Mouse (Mus musculus) heart, embryonic 10.5 days (tissue): ENCODE data around the gene U90926. TPM values are rescaled to one million over a fixed set of nuclear protein-coding genes. Genes with fewer than 3 reads are reported as not detected.

Source experiments
- DNase-seq: peaks from one replicate; pipeline ENCODE4 v3.0.0-alpha.2; 2017; ENCODE audit warnings: low spot score
- H3K27ac ChIP-seq: fragments of 300-500 bp; sonication (generic); 2 replicates; pipeline ENCODE4 v1.5.1; 2016; ENCODE audit warnings: mild to moderate bottlenecking
- H3K27me3 ChIP-seq: fragments of 300-500 bp; sonication (generic); 2 replicates; pipeline ENCODE4 v1.6.1; 2016; ENCODE audit warnings: mild to moderate bottlenecking; ENCODE audit not compliant: poor library complexity, insufficient read depth, severe bottlenecking
- H3K36me3 ChIP-seq: fragments of 300-500 bp; sonication (generic); 2 replicates; pipeline ENCODE4 v1.6.1; 2016; ENCODE audit warnings: mild to moderate bottlenecking, moderate library complexity
- H3K4me1 ChIP-seq: fragments of 300-500 bp; sonication (generic); 2 replicates; pipeline ENCODE4 v1.6.1; 2016; ENCODE audit warnings: mild to moderate bottlenecking
- H3K4me3 ChIP-seq: fragments of 300-500 bp; sonication (generic); 2 replicates; pipeline ENCODE4 v1.5.1; 2016; ENCODE audit warnings: mild to moderate bottlenecking, moderate library complexity
- H3K9me3 ChIP-seq: fragments of 300-500 bp; sonication (generic); 2 replicates; pipeline ENCODE4 v1.6.1; 2016; ENCODE audit warnings: mild to moderate bottlenecking, moderate library complexity
- WGBS: fragments of 180-500 bp; shearing (Covaris S2); methylation state at CpG from one replicate; pipeline ENCODE4 v1.1.7; 2016; 5-methylcytosine and 5-hydroxymethylcytosine counted together
- polyA plus RNA-seq: library from polyadenylated mRNA; unstranded; fragments of >200 nt; fragmentation: Nextera tagmentation; extraction: Ambion mirVana; gene quantifications from 2 replicates; pipeline ENCODE4 v1.2.1, GENCODE M21; 2016

U90926 gene
- polyA plus RNA-seq, 1 experiment from 2014 or later: not detected

- 0 out of 2 replicates have a peak, but pooled peaks cover 13% of the 10 kb centered on the region for H3K4me1 ChIP-seq
- 40% methylated on average over 5 of the region's 5 CpGs for WGBS
- DNase-seq: no peak
- H3K4me3 ChIP-seq: no peak overlapping the region
- no peak overlapping the region; the same call in 1 of the 2 replicates for H3K27ac ChIP-seq
- H3K36me3 ChIP-seq: no peaks in the 10 kb centered on the region
- no peaks in the 10 kb centered on the region for H3K9me3 ChIP-seq
- H3K27me3 ChIP-seq: no peaks in the 10 kb centered on the region
Observed at GRCm38 (mm10) chr5:92234939-92235557, 19.8 kb upstream of the U90926 start.

GRCm38 (mm10) chr5:92233366-92233765 lies 18.2 kb upstream of the U90926 start:
- no peak overlapping the region for H3K27ac ChIP-seq
- peak; percentile 56 for DNase-seq
- no peaks in the 10 kb centered on the region for H3K36me3 ChIP-seq
- WGBS: 75% methylated on average over 4 of the region's 4 CpGs
- 0 out of 2 replicates have a peak, but pooled peaks cover 7% of the 10 kb centered on the region for H3K4me1 ChIP-seq
- no peak overlapping the region for H3K4me3 ChIP-seq
- no peaks in the 10 kb centered on the region for H3K27me3 ChIP-seq
- no peaks in the 10 kb centered on the region for H3K9me3 ChIP-seq

- DNase-seq: no peak
- H3K4me1 ChIP-seq: 0 out of 2 replicates have a peak, but pooled peaks cover 7% of the 10 kb centered on the region
- H3K9me3 ChIP-seq: no peaks in the 10 kb centered on the region
- H3K27me3 ChIP-seq: no peaks in the 10 kb centered on the region
- 78% methylated on average over 10 of the region's 10 CpGs for WGBS
- H3K27ac ChIP-seq: no peak overlapping the region
- no peaks in the 10 kb centered on the region for H3K36me3 ChIP-seq
- H3K4me3 ChIP-seq: no peak overlapping the region
Observed at GRCm38 (mm10) chr5:92231836-92232235, 16.6 kb upstream of the U90926 start.

- Histone ChIP-seq H3K9me3 (no peaks in the 10 kb centered on the region), H3K36me3 (no peaks in the 10 kb centered on the region), H3K27ac (no peak overlapping the region), H3K27me3 (no peaks in the 10 kb centered on the region), H3K4me1 (0 out of 2 replicates have a peak, but pooled peaks cover 2% of the 10 kb centered on the region), H3K4me3 (no peak overlapping the region)
- no peak for DNase-seq
- 78% methylated on average over 11 of the region's 11 CpGs for WGBS
Observed at GRCm38 (mm10) chr5:92230306-92230705, 15.1 kb upstream of the U90926 start.

- Histone ChIP-seq H3K9me3 (no peaks in the 10 kb centered on the region), H3K27ac (no peak overlapping the region), H3K4me3 (no peak overlapping the region), H3K4me1 (no peaks in the 10 kb centered on the region), H3K36me3 (no peaks in the 10 kb centered on the region), H3K27me3 (no peaks in the 10 kb centered on the region)
- WGBS: 83% methylated on average over 3 of the region's 3 CpGs
- no peak for DNase-seq
Observed at GRCm38 (mm10) chr5:92229514-92229913, 14.3 kb upstream of the U90926 start.

GRCm38 (mm10) chr5:92228776-92229175 lies 13.6 kb upstream of the U90926 start:
- DNase-seq: no peak
- no peaks in the 10 kb centered on the region for H3K36me3 ChIP-seq
- H3K9me3 ChIP-seq: no peaks in the 10 kb centered on the region
- H3K27me3 ChIP-seq: no peaks in the 10 kb centered on the region
- H3K4me1 ChIP-seq: no peaks in the 10 kb centered on the region
- H3K4me3 ChIP-seq: no peak overlapping the region
- H3K27ac ChIP-seq: no peak overlapping the region
- 22% methylated on average over 10 of the region's 10 CpGs for WGBS

GRCm38 (mm10) chr5:92227782-92228181 lies 12.6 kb upstream of the U90926 start:
- 84% methylated on average over 7 of the region's 7 CpGs for WGBS
- no peaks in the 10 kb centered on the region for H3K27me3 ChIP-seq
- no peaks in the 10 kb centered on the region for H3K4me1 ChIP-seq
- no peaks in the 10 kb centered on the region for H3K9me3 ChIP-seq
- DNase-seq: no peak
- H3K27ac ChIP-seq: no peak overlapping the region
- H3K36me3 ChIP-seq: no peaks in the 10 kb centered on the region
- no peak overlapping the region for H3K4me3 ChIP-seq

- WGBS: 85% methylated on average over 8 of the region's 8 CpGs
- Histone ChIP-seq H3K4me1 (peaks cover 11% of the 10 kb centered on the region; the same call in 1 of the 2 replicates), H3K9me3 (no peaks in the 10 kb centered on the region), H3K36me3 (no peaks in the 10 kb centered on the region), H3K27ac (no peak overlapping the region), H3K4me3 (no peak overlapping the region), H3K27me3 (no peaks in the 10 kb centered on the region)
- no peak for DNase-seq
Observed at GRCm38 (mm10) chr5:92220287-92220902, 5.2 kb upstream of the U90926 start.

- no peaks in the 10 kb centered on the region for H3K9me3 ChIP-seq
- DNase-seq: no peak
- H3K27ac ChIP-seq: no peak overlapping the region
- no peaks in the 10 kb centered on the region for H3K36me3 ChIP-seq
- peaks cover 11% of the 10 kb centered on the region; the same call in 1 of the 2 replicates for H3K4me1 ChIP-seq
- WGBS: 38% methylated on average over 6 of the region's 6 CpGs
- no peak overlapping the region for H3K4me3 ChIP-seq
- H3K27me3 ChIP-seq: no peaks in the 10 kb centered on the region
Observed at GRCm38 (mm10) chr5:92219826-92220225, 4.6 kb upstream of the U90926 start.

GRCm38 (mm10) chr5:92218915-92219793 lies 3.9 kb upstream of the U90926 start:
- Histone ChIP-seq H3K36me3 (no peaks in the 10 kb centered on the region), H3K4me1 (peaks cover 11% of the 10 kb centered on the region; the same call in 1 of the 2 replicates), H3K4me3 (no peak overlapping the region), H3K27ac (no peak overlapping the region), H3K27me3 (no peaks in the 10 kb centered on the region), H3K9me3 (no peaks in the 10 kb centered on the region)
- no peak for DNase-seq
- WGBS: 54% methylated on average over 17 of the region's 17 CpGs

- peak; percentile 61 for DNase-seq
- WGBS: 84% methylated on average over 4 of the region's 4 CpGs
- Histone ChIP-seq H3K36me3 (no peaks in the 10 kb centered on the region), H3K9me3 (no peaks in the 10 kb centered on the region), H3K4me1 (no peaks in the 10 kb centered on the region), H3K27ac (no peak overlapping the region), H3K27me3 (no peaks in the 10 kb centered on the region), H3K4me3 (no peak overlapping the region)
Observed at GRCm38 (mm10) chr5:92212231-92212630, 3.0 kb downstream of the U90926 start.

- WGBS: 74% methylated on average over 8 of the region's 8 CpGs
- Histone ChIP-seq H3K27me3 (no peaks in the 10 kb centered on the region), H3K36me3 (peaks cover 7% of the 10 kb centered on the region; the same call in 1 of the 2 replicates), H3K4me3 (no peak overlapping the region), H3K9me3 (no peaks in the 10 kb centered on the region), H3K4me1 (no peaks in the 10 kb centered on the region), H3K27ac (no peak overlapping the region)
- peak; percentile 67 for DNase-seq
Observed at GRCm38 (mm10) chr5:92210205-92210604, 5.0 kb downstream of the U90926 start.

- DNase-seq: peak; percentile 53
- 88% methylated on average over 6 of the region's 6 CpGs for WGBS
- Histone ChIP-seq H3K27me3 (no peaks in the 10 kb centered on the region), H3K27ac (no peak overlapping the region), H3K4me1 (peaks cover 10% of the 10 kb centered on the region; the same call in 1 of the 2 replicates), H3K9me3 (no peaks in the 10 kb centered on the region), H3K4me3 (no peak overlapping the region), H3K36me3 (peaks cover 38% of the 10 kb centered on the region)
Observed at GRCm38 (mm10) chr5:92206121-92206520, 9.1 kb downstream of the U90926 start.
